Mouse (Mus musculus): Measurements from ENCODE around the gene Col8a1.

The Col8a1 gene

GRCm38 (mm10) chr16:57693906-57694522 is 60.5 kb downstream of the Col8a1 start:
- POLR2A ChIA-PET, result no interaction called here
- CTCF ChIA-PET, result no interaction called here

GRCm38 (mm10) chr16:57685790-57686399 is 68.6 kb downstream of the Col8a1 start:
- ChIA-PET POLR2A (interaction anchor here in 1 of 4 experiments (0.5 kb wide), 1 partner anchor 14 kb away, joined by 4 read pairs; no protein-coding TSS in a partner anchor), CTCF (interaction anchor here in 1 of 4 experiments (0.6 kb wide), 1 partner anchor 245 kb away, joined by 3 read pairs; no protein-coding TSS in a partner anchor)

- POLR2A ChIA-PET, result no interaction called here
- CTCF ChIA-PET, result no interaction called here
Measured at GRCm38 (mm10) chr16:57672251-57672650, 82.3 kb downstream of the Col8a1 start.

- ChIA-PET CTCF (no interaction called here), POLR2A (interaction anchor here in 1 of 4 experiments (0.7 kb wide), 1 partner anchor 14 kb away, joined by 4 read pairs; no protein-coding TSS in a partner anchor)
Measured at GRCm38 (mm10) chr16:57671637-57672036, 82.9 kb downstream of the Col8a1 start.

- ChIA-PET POLR2A (no interaction called here), CTCF (interaction anchor here in 3 of 4 experiments (0.7 to 1.4 kb wide), 3 partner anchors 276 to 612 kb away, joined by 3 to 7 read pairs (median 3); no protein-coding TSS in a partner anchor)
Measured at GRCm38 (mm10) chr16:57669348-57669747, 85.2 kb downstream of the Col8a1 start.

- POLR2A ChIA-PET, result no interaction called here
- CTCF ChIA-PET, result no interaction called here
Measured at GRCm38 (mm10) chr16:57662661-57663060, 91.9 kb downstream of the Col8a1 start.

- POLR2A ChIA-PET, result no interaction called here
- CTCF ChIA-PET, result interaction anchor here in 1 of 4 experiments (0.5 kb wide), 1 partner anchor 38 kb away, joined by 3 read pairs; no protein-coding TSS in a partner anchor
Measured at GRCm38 (mm10) chr16:57649888-57650287, 104.6 kb downstream of the Col8a1 start.

GRCm38 (mm10) chr16:57641346-57641885 is 113.1 kb downstream of the Col8a1 start:
- POLR2A ChIA-PET, result no interaction called here
- CTCF ChIA-PET, result no interaction called here

- POLR2A ChIA-PET, result no interaction called here
Measured at GRCm38 (mm10) chr16:57634766-57635165, 119.8 kb downstream of the Col8a1 start.

GRCm38 (mm10) chr16:57634191-57634590 is 120.3 kb downstream of the Col8a1 start:
- CTCF ChIA-PET, result interaction anchor here in 3 of 4 experiments (0.5 to 1.2 kb wide), 7 partner anchors 9 to 1110 kb away, joined by 3 to 4 read pairs (median 3); partner anchors contain the start of gene Cmss1 (in 1 of the 3)
- POLR2A ChIA-PET, result interaction anchor here in 1 of 4 experiments (1.2 kb wide), 1 partner anchor 15 kb away, joined by 5 read pairs; no protein-coding TSS in a partner anchor

More at GRCm38 (mm10) chr16:57634766-57635165, 119.8 kb downstream of the Col8a1 start:
- CTCF ChIA-PET, result interaction anchor here in 3 of 4 experiments (0.5 to 1.2 kb wide), 7 partner anchors 9 to 1110 kb away, joined by 3 to 4 read pairs (median 3); partner anchors contain the start of gene Cmss1 (in 1 of the 3)

GRCm38 (mm10) chr16:57611768-57612167 is 142.8 kb downstream of the Col8a1 start:
- CTCF ChIA-PET, result interaction anchor here (0.5 to 1.1 kb wide), 14 partner anchors 8 to 1116 kb away, joined by 3 to 13 read pairs (median 3); partner anchors contain the start of genes Cldnd1 (in 1 of the 4) and Tbc1d23 (in 1 of the 4)
- POLR2A ChIA-PET, result no interaction called here

- CTCF ChIA-PET, result interaction anchor here in 3 of 4 experiments (0.6 to 1.3 kb wide), 4 partner anchors 13 to 144 kb away, joined by 3 to 7 read pairs (median 3); no protein-coding TSS in a partner anchor
Measured at GRCm38 (mm10) chr16:57606444-57607227, 147.9 kb downstream of the Col8a1 start, which contains the start of gene Cmss1. Cmss1 (minus strand) TSS chr16:57606864.

GRCm38 (mm10) chr16:57601031-57601430 is 153.5 kb downstream of the Col8a1 start:
- ChIA-PET CTCF (interaction anchor here in 1 of 4 experiments (0.9 kb wide), 1 partner anchor 11 kb away, joined by 3 read pairs; no protein-coding TSS in a partner anchor), POLR2A (no interaction called here)

More at GRCm38 (mm10) chr16:57606444-57607227, 147.9 kb downstream of the Col8a1 start, which contains the start of gene Cmss1:
- POLR2A ChIA-PET, result interaction anchor here in 3 of 4 experiments (0.5 to 2.9 kb wide), 12 partner anchors 13 to 1156 kb away, joined by 3 to 10 read pairs (median 3); partner anchors contain the start of genes Tbc1d23 (in 2 of the 3), Dcbld2 (in 1 of the 3), Nit2 (in 1 of the 3) and Tomm70a (in 1 of the 3)

GRCm38 (mm10) chr16:57597295-57597957 is 157.1 kb downstream of the Col8a1 start:
- CTCF ChIA-PET, result interaction anchor here in 2 of 4 experiments (0.5 to 1.1 kb wide), 3 partner anchors 11 to 356 kb away, joined by 3 to 4 read pairs (median 3); no protein-coding TSS in a partner anchor
- POLR2A ChIA-PET, result no interaction called here

GRCm38 (mm10) chr16:57593422-57594157 is 160.9 kb downstream of the Col8a1 start:
- ChIA-PET POLR2A (interaction anchor here (0.5 to 2.1 kb wide), 27 partner anchors 8 to 472 kb away, joined by 3 to 10 read pairs (median 3); partner anchors contain the start of genes Cmss1 (in 3 of the 4), Tbc1d23 (in 2 of the 4) and Tomm70a (in 2 of the 4)), CTCF (interaction anchor here (0.6 to 1.8 kb wide), 20 partner anchors 10 to 822 kb away, joined by 3 to 21 read pairs (median 3); partner anchors contain the start of genes Cmss1 (in 1 of the 4), Nit2 (in 1 of the 4) and Tbc1d23 (in 1 of the 4))

GRCm38 (mm10) chr16:57585201-57585600 is 169.3 kb downstream of the Col8a1 start:
- CTCF ChIA-PET, result interaction anchor here in 1 of 4 experiments (0.7 kb wide), 1 partner anchor 11 kb away, joined by 3 read pairs; no protein-coding TSS in a partner anchor
- POLR2A ChIA-PET, result interaction anchor here in 3 of 4 experiments (0.7 to 1.0 kb wide), 3 partner anchors 8 to 271 kb away, joined by 3 to 4 read pairs (median 3); no protein-coding TSS in a partner anchor

GRCm38 (mm10) chr16:57582008-57582407 is 172.5 kb downstream of the Col8a1 start:
- ChIA-PET CTCF (interaction anchor here in 1 of 4 experiments (1.2 kb wide), 1 partner anchor 30 kb away, joined by 3 read pairs; no protein-coding TSS in a partner anchor), POLR2A (interaction anchor here in 1 of 4 experiments (0.7 to 1.2 kb wide), 2 partner anchors 16 to 148 kb away, joined by 3 read pairs; no protein-coding TSS in a partner anchor)
